Comparison of ENCODE assay signal across 9 mouse cellular contexts in genomic region chr9:65019146-65019545, GRCm38 (mm10). TPM values are rescaled to one million over a fixed set of nuclear protein-coding genes. Genes with fewer than 3 reads are reported as not detected.
A peak's percentile ranks its signal among the peaks of the same experiment; 100 is the strongest.
DNase-seq lines count a peak whose midpoint lies in the region; ATAC-seq and TF ChIP-seq lines count a peak whose summit lies in the region.
"Had no signal": no experiment of that assay in that cellular context is flagged by ENCODE, and none has a peak within 500 bp of the region (broad histone marks: within the 10 kb centered on the region; RNA-seq: fewer than 3 reads in every experiment).

No protein-coding gene starts in this region.

- H3K36me3 ChIP-seq in hindbrain, embryonic 12.5 days = no peaks in the 10 kb centered on the region
- 0 out of 2 replicates have a peak, but pooled peaks cover 2% of the 10 kb centered on the region for H3K36me3 ChIP-seq in hindbrain, embryonic 10.5 days
- H3K36me3 ChIP-seq in midbrain, embryonic 12.5 days = no peaks in the 10 kb centered on the region
- H3K36me3 ChIP-seq in kidney, embryonic 14.5 days (ENCODE audit: control insufficient read depth, insufficient read depth, low read length) = no peaks in the 10 kb centered on the region

- H3K4me1 ChIP-seq in hindbrain, embryonic 12.5 days = peaks cover 61% of the 10 kb centered on the region
- peaks cover 69% of the 10 kb centered on the region for H3K4me1 ChIP-seq in hindbrain, embryonic 10.5 days (replicated peaks)
- peaks cover 3% of the 10 kb centered on the region; the same call in 1 of the 2 replicates for H3K4me1 ChIP-seq in bone marrow, adult 2 months (ENCODE audit: control insufficient read depth, insufficient read depth, low read length)
- peaks cover 63% of the 10 kb centered on the region for H3K4me1 ChIP-seq in midbrain, embryonic 12.5 days
- peaks cover 17% of the 10 kb centered on the region for H3K4me1 ChIP-seq in kidney, embryonic 14.5 days (ENCODE audit: control insufficient read depth, insufficient read depth, low read length)

- no peak overlapping the region for H3K9ac ChIP-seq in hindbrain, embryonic 12.5 days
- H3K9ac ChIP-seq in midbrain, embryonic 12.5 days (replicated peaks) = no peak overlapping the region
- no peak overlapping the region for H3K9ac ChIP-seq in kidney, embryonic 14.5 days (ENCODE audit: low read depth, low read length)

- no peak for DNase-seq in hindbrain, embryonic 10.5 days (ENCODE audit: low spot score)
- peak; percentile 39 for DNase-seq in induced T-regulatory cell, adult 2 months (ENCODE audit: low read depth)
- no peak for DNase-seq in urinary bladder, postnatal 36 days (ENCODE audit: low spot score in 2 of 2)
- DNase-seq in left cerebral cortex, postnatal 36 days (ENCODE audit: low spot score in 2 of 2) = no peak

- no peak for ATAC-seq in hindbrain, embryonic 12.5 days (ENCODE audit: low FRiP score)
- no peak for ATAC-seq in midbrain, embryonic 12.5 days (ENCODE audit: low FRiP score, low read depth)
- ATAC-seq in kidney, embryonic 14.5 days (ENCODE audit: low FRiP score, low TSS enrichment) = no peak
- ATAC-seq: intestine, postnatal 0 days had no signal

- H3K9me3 ChIP-seq in hindbrain, embryonic 12.5 days (replicated peaks) = no peaks in the 10 kb centered on the region
- no peaks in the 10 kb centered on the region for H3K9me3 ChIP-seq in hindbrain, embryonic 10.5 days
- no peaks in the 10 kb centered on the region for H3K9me3 ChIP-seq in midbrain, embryonic 12.5 days
- H3K9me3 ChIP-seq in kidney, embryonic 14.5 days (ENCODE audit: control insufficient read depth, low read length) = no peaks in the 10 kb centered on the region

- H3K27me3 ChIP-seq in hindbrain, embryonic 12.5 days = no peaks in the 10 kb centered on the region
- H3K27me3 ChIP-seq in hindbrain, embryonic 10.5 days (ENCODE audit: insufficient read depth, poor library complexity, severe bottlenecking) = no peaks in the 10 kb centered on the region
- H3K27me3 ChIP-seq in midbrain, embryonic 12.5 days = peaks cover 15% of the 10 kb centered on the region
- H3K27me3 ChIP-seq in kidney, embryonic 14.5 days (ENCODE audit: control insufficient read depth, insufficient read depth, low read length) = no peaks in the 10 kb centered on the region

- H3K27ac ChIP-seq in hindbrain, embryonic 12.5 days = no peak overlapping the region
- H3K27ac ChIP-seq in hindbrain, embryonic 10.5 days = no peak overlapping the region
- 0 out of 2 replicates have a peak overlapping the region, but pooled peaks have one; percentile 45 for H3K27ac ChIP-seq in bone marrow, adult 2 months (ENCODE audit: control insufficient read depth, insufficient read depth, low read depth, low read length, poor library complexity)
- H3K27ac ChIP-seq in midbrain, embryonic 12.5 days (replicated peaks) = no peak overlapping the region
- no peak overlapping the region for H3K27ac ChIP-seq in kidney, embryonic 14.5 days (ENCODE audit: low read depth, low read length)

- no peak for TF ChIP-seq CTCF in bone marrow, adult 2 months (IDR thresholded peaks at IDR 0.05; ENCODE audit: control insufficient read depth, insufficient read depth, low read length)

- intact Hi-C loops in left cerebral cortex, postnatal 36 days (cut with DNase I) = no loop called here

- TF ChIP-seq POLR2A in bone marrow, adult 2 months (IDR thresholded peaks at IDR 0.05; ENCODE audit: borderline replicate concordance, control insufficient read depth, low read depth, low read length) = no peak

- WGBS in hindbrain, embryonic 12.5 days = 60% methylated on average over 3 of the region's 3 CpGs
- WGBS in hindbrain, embryonic 10.5 days = 72% methylated on average over 3 of the region's 3 CpGs
- 45% methylated on average over 3 of the region's 3 CpGs for WGBS in bone marrow, adult 2 months
- WGBS in midbrain, embryonic 12.5 days = 64% methylated on average over 3 of the region's 3 CpGs
- 62% methylated on average over 3 of the region's 3 CpGs for WGBS in kidney, embryonic 14.5 days

- H3K4me2 ChIP-seq in hindbrain, embryonic 12.5 days (replicated peaks) = peak overlapping the region; percentile 82
- peak overlapping the region; percentile 86 for H3K4me2 ChIP-seq in midbrain, embryonic 12.5 days (replicated peaks)
- no peak overlapping the region for H3K4me2 ChIP-seq in kidney, embryonic 14.5 days (replicated peaks; ENCODE audit: low read depth, low read length)

- no peak overlapping the region for H3K4me3 ChIP-seq in hindbrain, embryonic 12.5 days
- no peak overlapping the region for H3K4me3 ChIP-seq in hindbrain, embryonic 10.5 days
- H3K4me3 ChIP-seq in bone marrow, adult 2 months (replicated peaks; ENCODE audit: control insufficient read depth, low read depth, low read length) = no peak overlapping the region
- H3K4me3 ChIP-seq in midbrain, embryonic 12.5 days = no peak overlapping the region
- H3K4me3 ChIP-seq in kidney, embryonic 14.5 days (ENCODE audit: low read length) = no peak overlapping the region

RNA-seq across cellular contexts. Expression of gene Hacd3, which starts 2.3 kb away (rescaled TPM):
- polyA plus RNA-seq in hindbrain, embryonic 12.5 days (2016; fragmentation: Nextera tagmentation; extraction: Ambion mirVana) = 152 TPM in 2 replicates
- 108 and 115 TPM in 2 replicates for polyA plus RNA-seq in hindbrain, embryonic 10.5 days (2016; fragmentation: Nextera tagmentation; extraction: Ambion mirVana)
- polyA plus RNA-seq in bone marrow, adult 2 months (2011; ENCODE audit: insufficient read depth, insufficient read length, low replicate concordance, missing spikeins) = 9.2 and 18.0 TPM in 2 replicates
- polyA plus RNA-seq in midbrain, embryonic 12.5 days (2016; fragmentation: Nextera tagmentation; extraction: Ambion mirVana) = 148 and 157 TPM in 2 replicates
- total RNA-seq in left cerebral cortex, postnatal 36 days (2021) = 100 to 1,000 TPM; 152 to 157 TPM
- 45.6 and 85.6 TPM in 2 replicates for polyA plus RNA-seq in kidney, embryonic 14.5 days (2014; fragmentation: Nextera tagmentation; extraction: Ambion mirVana)

RNA-seq across cellular contexts. Expression of gene Dpp8, which starts 13.1 kb away (rescaled TPM):
- 56.8 and 59.2 TPM in 2 replicates for polyA plus RNA-seq in hindbrain, embryonic 12.5 days (2016; fragmentation: Nextera tagmentation; extraction: Ambion mirVana)
- polyA plus RNA-seq in hindbrain, embryonic 10.5 days (2016; fragmentation: Nextera tagmentation; extraction: Ambion mirVana) = 38.5 and 39.9 TPM in 2 replicates
- polyA plus RNA-seq in bone marrow, adult 2 months (2011; ENCODE audit: insufficient read depth, insufficient read length, low replicate concordance, missing spikeins) = 23.7 and 25.9 TPM in 2 replicates
- 57.0 and 59.0 TPM in 2 replicates for polyA plus RNA-seq in midbrain, embryonic 12.5 days (2016; fragmentation: Nextera tagmentation; extraction: Ambion mirVana)
- 100 to 1,000 TPM; 153 to 164 TPM for total RNA-seq in left cerebral cortex, postnatal 36 days (2021)
- 20.7 and 29.9 TPM in 2 replicates for polyA plus RNA-seq in kidney, embryonic 14.5 days (2014; fragmentation: Nextera tagmentation; extraction: Ambion mirVana)

RNA-seq across cellular contexts. Expression of gene Ints14, which starts 58.4 kb away (rescaled TPM):
- 49.6 and 58.6 TPM in 2 replicates for polyA plus RNA-seq in hindbrain, embryonic 12.5 days (2016; fragmentation: Nextera tagmentation; extraction: Ambion mirVana)
- 64.9 and 70.4 TPM in 2 replicates for polyA plus RNA-seq in hindbrain, embryonic 10.5 days (2016; fragmentation: Nextera tagmentation; extraction: Ambion mirVana)
- 7.7 and 9.0 TPM in 2 replicates for polyA plus RNA-seq in bone marrow, adult 2 months (2011; ENCODE audit: insufficient read depth, insufficient read length, low replicate concordance, missing spikeins)
- 58.4 and 60.4 TPM in 2 replicates for polyA plus RNA-seq in midbrain, embryonic 12.5 days (2016; fragmentation: Nextera tagmentation; extraction: Ambion mirVana)
- total RNA-seq in left cerebral cortex, postnatal 36 days (2021) = 10 to 100 TPM; 19.5 to 20.2 TPM
- 41.4 and 71.6 TPM in 2 replicates for polyA plus RNA-seq in kidney, embryonic 14.5 days (2014; fragmentation: Nextera tagmentation; extraction: Ambion mirVana)
